Mouse (Mus musculus): ENCODE results near the gene Zfp420. TPM values are rescaled to one million over a fixed set of nuclear protein-coding genes. Genes with fewer than 3 reads are reported as not detected.

Zfp420 gene
- total and polyA plus RNA-seq, 2 experiments from 2014 or later: 12.1 to 17.8 TPM

GRCm38 (mm10) chr7:29922780-29923179, 63.0 kb downstream of the Zfp420 start:
- no peak overlapping the region for H3K9ac ChIP-seq (replicated peaks; ENCODE audit: low read length)
- H3K36me3 ChIP-seq (ENCODE audit: insufficient read depth, low read length): no peaks in the 10 kb centered on the region
- no peaks in the 10 kb centered on the region for H3K27me3 ChIP-seq (ENCODE audit: insufficient read depth, low read length)
- no peaks in the 10 kb centered on the region for H3K9me3 ChIP-seq (ENCODE audit: low read length)
- 75% methylated on average over 2 of the region's 2 CpGs for WGBS
- no peak overlapping the region for H3K4me2 ChIP-seq (ENCODE audit: low read depth, low read length)
- H3K4me1 ChIP-seq (ENCODE audit: insufficient read depth, low read length): no peaks in the 10 kb centered on the region
- no peak overlapping the region for H3K4me3 ChIP-seq (ENCODE audit: low read length)
- H3K27ac ChIP-seq: no peak overlapping the region
- no peak for ATAC-seq
- no peak for DNase-seq (ENCODE audit: low spot score)
- TF ChIP-seq CTCF (IDR thresholded peaks at IDR 0.05; ENCODE audit: low read depth): no peak

Small RNA genes lying within 50 kb of the gene (microRNA-seq; reads per million reads assigned to microRNA genes)
- 0.71 to 0.72 reads per million in 2 experiments for gene Mir7668

Other genes starting within 250 kb of the Zfp420 start
- gene Catsperg2, start 132.9 kb upstream of the Zfp420 start, total RNA-seq (2014; rRNA removed): 0.11 and 0.37 TPM in 2 replicates
- 0.28 and 0.41 TPM in 2 replicates for gene Catsperg2, start 132.9 kb upstream of the Zfp420 start, polyA plus RNA-seq (2015; fragmentation: Nextera tagmentation; extraction: Ambion mirVana)
- gene Zfp84, start 91.4 kb upstream of the Zfp420 start, total RNA-seq (2014; rRNA removed): 10.7 and 11.4 TPM in 2 replicates
- 5.8 and 6.5 TPM in 2 replicates for gene Zfp84, start 91.4 kb upstream of the Zfp420 start, polyA plus RNA-seq (2015; fragmentation: Nextera tagmentation; extraction: Ambion mirVana)
- gene Zfp30, start 76.0 kb upstream of the Zfp420 start, total RNA-seq (2014; rRNA removed): 10.1 and 11.3 TPM in 2 replicates
- 10.8 and 10.9 TPM in 2 replicates for gene Zfp30, start 76.0 kb upstream of the Zfp420 start, polyA plus RNA-seq (2015; fragmentation: Nextera tagmentation; extraction: Ambion mirVana)
- 6.2 and 6.4 TPM in 2 replicates for gene Zfp790, start 43.9 kb upstream of the Zfp420 start, total RNA-seq (2014; rRNA removed)
- gene Zfp790, start 43.9 kb upstream of the Zfp420 start, polyA plus RNA-seq (2015; fragmentation: Nextera tagmentation; extraction: Ambion mirVana): 8.8 and 10.2 TPM in 2 replicates
- gene Zfp940, start 6.3 kb upstream of the Zfp420 start, total RNA-seq (2014; rRNA removed): 5.3 and 7.4 TPM in 2 replicates
- gene Zfp940, start 6.3 kb upstream of the Zfp420 start, polyA plus RNA-seq (2015; fragmentation: Nextera tagmentation; extraction: Ambion mirVana): 8.6 and 10.3 TPM in 2 replicates
- gene Zfp27, start 46.6 kb downstream of the Zfp420 start, total RNA-seq (2014; rRNA removed): 16.1 and 16.8 TPM in 2 replicates
- 6.9 and 7.8 TPM in 2 replicates for gene Zfp27, start 46.6 kb downstream of the Zfp420 start, polyA plus RNA-seq (2015; fragmentation: Nextera tagmentation; extraction: Ambion mirVana)
- gene Zfp383, start 48.2 kb downstream of the Zfp420 start, total RNA-seq (2014; rRNA removed): 5.8 and 6.6 TPM in 2 replicates
- gene Zfp383, start 48.2 kb downstream of the Zfp420 start, polyA plus RNA-seq (2015; fragmentation: Nextera tagmentation; extraction: Ambion mirVana): 4.1 and 4.8 TPM in 2 replicates
- 7.9 and 10.1 TPM in 2 replicates for gene Zfp74, start 94.1 kb downstream of the Zfp420 start, total RNA-seq (2014; rRNA removed)
- 13.1 and 14.6 TPM in 2 replicates for gene Zfp74, start 94.1 kb downstream of the Zfp420 start, polyA plus RNA-seq (2015; fragmentation: Nextera tagmentation; extraction: Ambion mirVana)
- gene Zfp568, start 124.0 kb downstream of the Zfp420 start, total RNA-seq (2014; rRNA removed): 6.4 and 6.7 TPM in 2 replicates
- gene Zfp568, start 124.0 kb downstream of the Zfp420 start, polyA plus RNA-seq (2015; fragmentation: Nextera tagmentation; extraction: Ambion mirVana): 2.8 and 3.5 TPM in 2 replicates
- 8.4 and 10.1 TPM in 2 replicates for gene Zfp14, start 191.4 kb downstream of the Zfp420 start, total RNA-seq (2014; rRNA removed)
- 5.9 and 6.7 TPM in 2 replicates for gene Zfp14, start 191.4 kb downstream of the Zfp420 start, polyA plus RNA-seq (2015; fragmentation: Nextera tagmentation; extraction: Ambion mirVana)
- gene Zfp82, start 212.9 kb downstream of the Zfp420 start, total RNA-seq (2014; rRNA removed): 2.8 and 5.4 TPM in 2 replicates
- gene Zfp82, start 212.9 kb downstream of the Zfp420 start, polyA plus RNA-seq (2015; fragmentation: Nextera tagmentation; extraction: Ambion mirVana): 4.0 and 4.2 TPM in 2 replicates
- gene Gm26920, start 230.4 kb downstream of the Zfp420 start, total RNA-seq (2014; rRNA removed): not detected in 2 replicates
- 1.6 and 2.5 TPM in 2 replicates for gene Gm26920, start 230.4 kb downstream of the Zfp420 start, polyA plus RNA-seq (2015; fragmentation: Nextera tagmentation; extraction: Ambion mirVana)
- gene Zfp566, start 230.5 kb downstream of the Zfp420 start, total RNA-seq (2014; rRNA removed): 2.3 and 2.8 TPM in 2 replicates
- gene Zfp566, start 230.5 kb downstream of the Zfp420 start, polyA plus RNA-seq (2015; fragmentation: Nextera tagmentation; extraction: Ambion mirVana): 13.7 and 15.5 TPM in 2 replicates
- 26.8 and 27.4 TPM in 2 replicates for gene Zfp260, start 234.8 kb downstream of the Zfp420 start, total RNA-seq (2014; rRNA removed)
- 47.7 and 49.4 TPM in 2 replicates for gene Zfp260, start 234.8 kb downstream of the Zfp420 start, polyA plus RNA-seq (2015; fragmentation: Nextera tagmentation; extraction: Ambion mirVana)